Mouse (Mus musculus) limb, embryonic 12.5 days (tissue): ENCODE results near the gene Npas1. TPM values are rescaled to one million over a fixed set of nuclear protein-coding genes. Genes with fewer than 3 reads are reported as not detected.
A peak's percentile ranks its signal among the peaks of the same experiment; 100 is the strongest.

Experiments
- ATAC-seq: fragments of 200-750 bp; cut with Nextera tagmentation; 2 replicates; pipeline ENCODE4 v1.8.0; 2017; ENCODE audit warnings: low read depth, moderate TSS enrichment; ENCODE audit not compliant: insufficient number of reproducible peaks, insufficient read depth, low FRiP score, low TSS enrichment
- H3K27ac ChIP-seq: fragments of 300-500 bp; sonication (generic); 2 replicates; pipeline ENCODE4 v1.5.1; 2016; ENCODE audit warnings: mild to moderate bottlenecking, moderate library complexity
- H3K27me3 ChIP-seq: fragments of 300-500 bp; sonication (generic); 2 replicates; pipeline ENCODE4 v1.6.1; 2016; ENCODE audit warnings: mild to moderate bottlenecking, moderate library complexity
- H3K36me3 ChIP-seq: fragments of 300-500 bp; sonication (generic); 2 replicates; pipeline ENCODE4 v1.6.1; 2016; ENCODE audit warnings: mild to moderate bottlenecking, moderate library complexity
- H3K4me1 ChIP-seq: fragments of 300-500 bp; sonication (generic); replicated peaks from 2 replicates; pipeline ENCODE4 v1.6.1; 2016
- H3K4me2 ChIP-seq: fragments of 300-500 bp; sonication (generic); 2 replicates; pipeline ENCODE4 v1.6.1; 2016; ENCODE audit warnings: mild to moderate bottlenecking, moderate library complexity
- H3K4me3 ChIP-seq: fragments of 300-500 bp; sonication (generic); replicated peaks from 2 replicates; pipeline ENCODE4 v1.5.1; 2016; ENCODE audit warnings: mild to moderate bottlenecking
- H3K9ac ChIP-seq: fragments of 300-500 bp; sonication (generic); replicated peaks from 2 replicates; pipeline ENCODE4 v1.6.1; 2016; ENCODE audit warnings: mild to moderate bottlenecking, moderate library complexity
- H3K9me3 ChIP-seq: fragments of 300-500 bp; sonication (generic); 2 replicates; pipeline ENCODE4 v1.6.1; 2016; ENCODE audit warnings: mild to moderate bottlenecking, moderate library complexity
- WGBS: fragments of 180-500 bp; shearing (Covaris S2); methylation state at CpG from one replicate; pipeline ENCODE4 v1.1.7; 2016; 5-methylcytosine and 5-hydroxymethylcytosine counted together
- polyA plus RNA-seq: library from polyadenylated mRNA; unstranded; fragments of >200 nt; fragmentation: Nextera tagmentation; extraction: Ambion mirVana; gene quantifications from 2 replicates; pipeline ENCODE4 v1.2.1, GENCODE M21; 2016

The Npas1 gene
- polyA plus RNA-seq, 1 experiment from 2014 or later, result 0.44 TPM

DNA sequence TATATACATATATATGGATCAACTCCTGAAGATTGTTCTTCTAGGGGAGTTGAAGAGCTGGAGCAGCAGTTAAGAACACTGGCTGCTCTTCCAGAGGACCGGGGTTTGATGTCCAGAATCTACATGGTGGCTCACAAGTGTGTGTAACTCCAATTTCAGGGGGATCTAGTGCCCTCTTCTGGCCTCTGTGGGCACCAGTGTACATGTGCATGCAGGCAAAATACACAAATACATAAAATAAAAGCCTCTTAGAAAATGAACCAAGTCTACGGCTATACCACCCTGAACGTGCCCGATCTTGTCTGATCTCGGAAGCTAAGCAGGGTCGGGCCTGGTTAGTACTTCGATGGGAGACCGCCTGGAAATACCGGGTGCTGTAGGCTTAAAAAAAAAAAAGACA is 6.0 kb downstream of the Npas1 start:
- Histone ChIP-seq H3K27me3 (peaks cover 85% of the 10 kb centered on the region), H3K4me1 (peaks cover 24% of the 10 kb centered on the region), H3K4me2 (no peak overlapping the region), H3K9ac (no peak overlapping the region), H3K27ac (no peak overlapping the region), H3K4me3 (no peak overlapping the region), H3K36me3 (no peaks in the 10 kb centered on the region), H3K9me3 (0 out of 2 replicates have a peak, but pooled peaks cover 5% of the 10 kb centered on the region)
- ATAC-seq, result no peak
- WGBS, result 41% methylated on average over 9 of the region's 9 CpGs

DNA sequence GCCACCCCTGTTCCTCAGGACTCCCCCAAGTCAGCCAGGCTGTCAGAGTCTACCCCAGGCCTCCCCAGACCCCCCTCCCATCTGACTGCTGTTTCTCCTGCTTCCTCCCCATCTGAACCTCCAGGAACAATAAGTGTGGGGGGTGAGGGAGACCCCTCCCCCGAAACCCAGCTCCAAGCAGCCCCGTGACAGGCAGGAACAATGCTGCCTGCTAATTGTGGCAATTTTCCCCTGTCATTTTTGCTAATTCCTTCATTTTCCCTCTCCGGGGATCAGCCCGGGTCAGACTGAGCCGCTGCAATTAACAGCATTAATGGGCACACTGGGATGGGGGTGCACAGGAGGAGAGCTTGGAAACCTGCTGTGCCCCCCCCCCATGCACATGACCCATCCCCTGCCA is 9.4 kb downstream of the Npas1 start:
- Histone ChIP-seq H3K36me3 (no peaks in the 10 kb centered on the region), H3K4me1 (no peaks in the 10 kb centered on the region; the same call in 1 of the 2 replicates), H3K9ac (no peak overlapping the region), H3K4me3 (no peak overlapping the region), H3K4me2 (no peak overlapping the region), H3K27me3 (peaks cover 60% of the 10 kb centered on the region), H3K27ac (no peak overlapping the region), H3K9me3 (0 out of 2 replicates have a peak, but pooled peaks cover 3% of the 10 kb centered on the region)
- 25% methylated on average over 5 of the region's 5 CpGs for WGBS
- no peak for ATAC-seq

- peaks cover 53% of the 10 kb centered on the region for H3K27me3 ChIP-seq
- H3K4me1 ChIP-seq, result peaks cover 3% of the 10 kb centered on the region; the same call in 1 of the 2 replicates
- 0 out of 2 replicates have a peak, but pooled peaks cover 3% of the 10 kb centered on the region for H3K9me3 ChIP-seq
- H3K4me3 ChIP-seq, result no peak overlapping the region
- no peak overlapping the region for H3K27ac ChIP-seq
- no peak overlapping the region for H3K9ac ChIP-seq
- 72% methylated on average over 4 of the region's 4 CpGs for WGBS
- H3K36me3 ChIP-seq, result no peaks in the 10 kb centered on the region
- no peak overlapping the region for H3K4me2 ChIP-seq
- ATAC-seq, result no peak
Observed at GRCm38 (mm10) chr7:16466565-16466964, 11.0 kb downstream of the Npas1 start.

- Histone ChIP-seq H3K36me3 (no peaks in the 10 kb centered on the region), H3K4me1 (peaks cover 4% of the 10 kb centered on the region; the same call in 1 of the 2 replicates), H3K4me3 (no peak overlapping the region), H3K27me3 (peaks cover 53% of the 10 kb centered on the region), H3K9me3 (0 out of 2 replicates have a peak, but pooled peaks cover 3% of the 10 kb centered on the region), H3K27ac (no peak overlapping the region), H3K4me2 (no peak overlapping the region), H3K9ac (no peak overlapping the region)
- no peak for ATAC-seq
- WGBS, result 93% methylated on average over 5 of the region's 5 CpGs
Observed at GRCm38 (mm10) chr7:16465568-16465967, 12.0 kb downstream of the Npas1 start.

DNA sequence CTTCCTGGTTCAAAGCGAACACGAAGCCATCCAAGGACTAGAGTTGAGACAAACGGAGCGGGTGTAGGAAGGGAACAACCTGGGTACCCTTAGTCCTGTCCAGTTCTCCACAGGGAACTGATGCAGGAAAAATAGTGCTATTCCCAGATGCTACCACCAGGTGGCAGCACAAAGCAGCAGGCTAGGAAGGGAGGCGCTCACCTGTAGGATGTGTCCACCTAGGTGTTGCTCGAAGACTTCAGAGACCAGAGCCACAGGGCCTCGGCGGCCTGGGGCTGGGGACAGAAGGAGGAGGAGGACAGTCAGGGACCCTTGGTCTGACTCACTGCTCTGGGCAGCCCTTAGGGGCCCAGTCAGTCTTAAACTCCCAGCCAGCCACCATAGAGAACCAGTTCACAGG is 12.4 kb downstream of the Npas1 start:
- H3K9ac ChIP-seq, result no peak overlapping the region
- no peak overlapping the region for H3K27ac ChIP-seq
- WGBS, result 12% methylated on average over 8 of the region's 8 CpGs
- H3K4me2 ChIP-seq, result no peak overlapping the region
- peaks cover 6% of the 10 kb centered on the region; the same call in 1 of the 2 replicates for H3K4me1 ChIP-seq
- H3K27me3 ChIP-seq, result peaks cover 53% of the 10 kb centered on the region
- no peaks in the 10 kb centered on the region for H3K36me3 ChIP-seq
- H3K9me3 ChIP-seq, result 0 out of 2 replicates have a peak, but pooled peaks cover 2% of the 10 kb centered on the region
- no peak overlapping the region for H3K4me3 ChIP-seq
- no peak for ATAC-seq

DNA sequence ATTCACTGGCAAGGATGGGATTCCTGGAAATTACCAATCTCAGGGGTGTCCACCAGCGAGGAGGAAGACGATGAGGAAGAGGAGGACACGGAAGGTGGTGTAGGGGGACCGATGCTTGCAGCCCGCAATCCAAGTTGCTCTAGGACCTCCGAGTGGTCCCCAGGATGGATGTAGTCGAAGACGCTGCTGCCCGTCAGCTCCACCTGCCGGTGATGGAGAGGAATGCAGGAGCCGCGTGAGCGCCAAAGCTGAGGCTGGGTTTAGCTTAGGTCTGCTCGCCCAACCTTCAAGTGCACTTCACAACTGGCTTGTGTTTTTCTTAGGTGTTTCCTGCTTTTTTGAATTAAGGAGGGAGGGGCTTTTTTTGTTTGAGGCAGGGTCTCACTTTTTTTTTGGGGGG is 14.3 kb downstream of the Npas1 start:
- WGBS, result 2% methylated on average over 14 of the region's 14 CpGs
- Histone ChIP-seq H3K27ac (no peak overlapping the region), H3K4me2 (no peak overlapping the region), H3K27me3 (peaks cover 35% of the 10 kb centered on the region), H3K9me3 (peaks cover 6% of the 10 kb centered on the region; the same call in 1 of the 2 replicates), H3K4me3 (no peak overlapping the region), H3K9ac (no peak overlapping the region), H3K36me3 (peaks cover 6% of the 10 kb centered on the region; the same call in 1 of the 2 replicates), H3K4me1 (peaks cover 6% of the 10 kb centered on the region; the same call in 1 of the 2 replicates)
- 0 out of 2 replicates have a peak, but pooled peaks have one; percentile 43 for ATAC-seq

DNA sequence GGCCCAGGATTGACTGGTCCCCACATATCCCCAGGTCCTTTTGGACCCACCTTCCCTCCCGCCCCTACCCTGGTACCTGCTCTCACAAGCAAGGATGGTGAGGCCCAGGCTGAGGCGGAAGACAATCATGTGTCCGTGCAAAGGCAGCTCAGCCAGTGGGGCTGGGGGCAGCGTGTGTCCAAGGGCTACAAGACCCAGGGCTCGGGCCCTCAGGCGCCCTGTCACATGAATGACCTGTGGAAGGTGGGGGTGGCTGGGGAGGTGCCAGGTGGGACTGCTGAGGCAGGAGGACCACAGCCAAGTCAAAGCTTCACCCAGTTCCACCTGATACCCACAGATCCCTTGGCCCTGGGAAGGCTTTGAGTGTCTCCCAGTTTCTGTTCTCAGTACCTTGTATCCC is 15.8 kb downstream of the Npas1 start:
- ATAC-seq, result no peak
- Histone ChIP-seq H3K27me3 (peaks cover 32% of the 10 kb centered on the region), H3K4me3 (no peak overlapping the region), H3K4me1 (0 out of 2 replicates have a peak, but pooled peaks cover 6% of the 10 kb centered on the region), H3K9ac (no peak overlapping the region), H3K9me3 (peaks cover 9% of the 10 kb centered on the region; the same call in 1 of the 2 replicates), H3K36me3 (peaks cover 14% of the 10 kb centered on the region), H3K27ac (no peak overlapping the region), H3K4me2 (no peak overlapping the region)
- WGBS, result 82% methylated on average over 6 of the region's 6 CpGs

GRCm38 (mm10) chr7:16461151-16461550 is 16.4 kb downstream of the Npas1 start:
- no peak for ATAC-seq
- Histone ChIP-seq H3K9ac (no peak overlapping the region), H3K4me1 (0 out of 2 replicates have a peak, but pooled peaks cover 6% of the 10 kb centered on the region), H3K4me2 (no peak overlapping the region), H3K9me3 (peaks cover 9% of the 10 kb centered on the region; the same call in 1 of the 2 replicates), H3K36me3 (peaks cover 19% of the 10 kb centered on the region), H3K27ac (no peak overlapping the region), H3K27me3 (peaks cover 32% of the 10 kb centered on the region), H3K4me3 (no peak overlapping the region)
- 64% methylated on average over 6 of the region's 6 CpGs for WGBS

- Histone ChIP-seq H3K36me3 (peaks cover 25% of the 10 kb centered on the region), H3K4me1 (0 out of 2 replicates have a peak, but pooled peaks cover 6% of the 10 kb centered on the region), H3K9me3 (peaks cover 9% of the 10 kb centered on the region; the same call in 1 of the 2 replicates), H3K9ac (no peak overlapping the region), H3K4me3 (no peak overlapping the region), H3K27me3 (peaks cover 32% of the 10 kb centered on the region), H3K4me2 (no peak overlapping the region), H3K27ac (no peak overlapping the region)
- 65% methylated on average over 13 of the region's 13 CpGs for whole genome bisulfite sequencing
- no peak for ATAC-seq
Observed at GRCm38 (mm10) chr7:16460566-16460965, 17.0 kb downstream of the Npas1 start.

- WGBS, result 84% methylated on average over 5 of the region's 5 CpGs
- ATAC-seq, result no peak
- Histone ChIP-seq H3K4me1 (peaks cover 10% of the 10 kb centered on the region), H3K4me2 (no peak overlapping the region), H3K9ac (no peak overlapping the region), H3K27ac (no peak overlapping the region), H3K9me3 (peaks cover 9% of the 10 kb centered on the region; the same call in 1 of the 2 replicates), H3K27me3 (peaks cover 12% of the 10 kb centered on the region; the same call in 1 of the 2 replicates), H3K4me3 (no peak overlapping the region), H3K36me3 (peaks cover 32% of the 10 kb centered on the region)
Observed at GRCm38 (mm10) chr7:16456289-16456688, 21.2 kb downstream of the Npas1 start.

- H3K4me1 ChIP-seq, result peaks cover 7% of the 10 kb centered on the region
- 93% methylated on average over 14 of the region's 14 CpGs for WGBS
- H3K27me3 ChIP-seq, result no peaks in the 10 kb centered on the region
- no peak overlapping the region for H3K4me3 ChIP-seq
- H3K36me3 ChIP-seq, result peaks cover 32% of the 10 kb centered on the region
- no peak overlapping the region for H3K4me2 ChIP-seq
- no peak overlapping the region for H3K27ac ChIP-seq
- H3K9me3 ChIP-seq, result peaks cover 9% of the 10 kb centered on the region; the same call in 1 of the 2 replicates
- H3K9ac ChIP-seq, result no peak overlapping the region
- ATAC-seq, result no peak
Observed at GRCm38 (mm10) chr7:16455016-16455415, 22.5 kb downstream of the Npas1 start.
